Mouse (Mus musculus) 3T3-L1 (cell line): ENCODE results near the gene Bcl9.
A peak's percentile ranks its signal among the peaks of the same experiment; 100 is the strongest.

Experiments used
- DNase-seq: peaks from one replicate; pipeline ENCODE4 v3.0.0-alpha.2; 2015; ENCODE audit warnings: low read depth, low spot score

The Bcl9 gene

DNA sequence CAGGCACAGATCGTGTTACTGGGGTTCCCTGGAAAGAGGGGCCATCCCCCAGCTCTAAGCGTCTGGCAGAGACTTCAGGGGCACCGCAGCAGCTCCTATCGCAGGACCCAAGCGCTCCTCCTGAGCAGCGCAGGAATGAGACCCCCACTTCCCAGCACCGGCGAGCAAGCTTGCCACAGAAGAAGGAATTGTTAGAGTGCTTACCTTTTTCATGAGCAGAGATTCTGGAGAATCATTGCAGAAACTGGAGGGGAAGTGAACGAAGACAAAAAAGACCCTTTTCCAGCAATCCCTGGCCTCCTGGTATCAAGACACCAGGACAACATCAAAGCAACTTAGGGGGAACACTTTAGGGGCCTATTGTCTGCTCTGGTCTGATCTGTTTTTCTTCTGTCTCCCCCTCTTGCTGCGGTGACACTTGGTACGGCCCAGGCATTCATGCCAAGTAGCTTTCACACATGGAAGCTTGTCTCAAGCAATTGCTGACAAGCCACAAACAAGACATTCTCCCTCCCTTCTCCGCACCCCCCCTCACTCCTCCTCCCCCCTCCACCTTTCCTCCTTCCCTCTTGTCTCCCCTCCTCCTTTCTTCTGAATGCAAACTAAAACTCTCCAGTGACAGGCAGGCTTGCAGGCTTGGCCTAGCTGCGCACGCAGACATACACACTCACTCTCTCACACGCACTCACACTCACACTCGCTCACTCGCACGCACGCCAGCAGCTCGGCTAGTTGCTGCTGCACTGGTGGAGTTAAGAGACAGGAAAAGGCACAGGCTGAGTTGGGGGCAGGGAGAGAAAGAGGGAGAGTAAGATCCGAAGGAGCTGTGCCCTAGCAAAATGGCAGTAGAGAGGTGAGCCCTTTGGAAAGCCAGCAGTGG lies at the start of gene Bcl9:
Bcl9 (minus strand) TSS at position 365 of the 880 bp plus-strand sequence.
- peak; percentile 94 for DNase-seq

DNA sequence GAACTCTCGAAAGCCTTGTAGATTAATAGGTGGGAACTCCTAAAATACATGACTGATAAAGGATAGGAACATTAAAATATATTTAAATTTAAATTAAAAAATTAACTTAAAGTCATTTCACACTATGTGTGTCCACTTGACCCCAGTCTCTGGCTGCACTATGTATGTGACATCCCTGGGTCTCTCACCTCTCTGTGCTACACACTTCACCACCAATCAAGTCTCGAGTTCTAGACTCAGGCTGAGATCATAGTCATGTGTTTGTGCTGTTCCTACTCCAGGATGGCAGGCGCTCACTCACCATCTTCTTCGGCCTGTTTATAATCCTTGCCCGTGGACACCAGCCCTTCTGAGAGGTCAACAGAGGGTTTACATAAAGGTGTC lies 41.5 kb upstream of the Bcl9 start:
- no peak for DNase-seq

DNA sequence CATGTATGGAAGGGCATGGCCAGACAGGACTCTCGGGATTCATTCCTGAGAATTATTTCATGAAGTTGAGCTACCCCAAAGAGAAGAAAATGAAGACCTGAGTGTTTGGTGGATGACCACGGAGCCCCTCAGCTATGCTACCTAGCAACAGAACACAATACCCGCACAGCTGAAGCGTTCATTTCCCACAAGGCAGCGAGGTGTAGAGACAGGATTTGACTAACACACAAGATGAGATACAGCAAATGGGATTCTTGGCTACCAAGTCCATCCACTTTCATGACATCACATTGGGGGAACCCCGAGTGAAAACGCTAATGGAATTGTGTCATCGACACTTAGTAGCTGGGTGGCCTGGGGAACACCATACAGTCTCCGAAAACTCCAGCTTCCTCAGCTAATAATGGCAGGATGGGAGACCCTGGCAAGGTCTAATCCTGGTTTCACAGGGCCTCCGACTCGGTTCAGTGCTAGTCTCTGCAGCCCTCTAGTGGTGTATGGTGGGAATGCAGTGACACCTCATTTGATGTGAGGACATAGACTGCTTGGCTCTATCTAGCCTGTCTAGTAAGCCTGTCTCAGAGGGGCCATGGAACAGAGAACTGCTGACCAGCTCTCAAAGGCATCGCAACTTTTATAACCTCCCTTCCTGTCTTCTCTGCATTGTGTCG lies 40.9 kb upstream of the Bcl9 start:
- DNase-seq: peak; percentile 93

GRCm38 (mm10) chr3:97337306-97337705 lies 39.6 kb upstream of the Bcl9 start:
- DNase-seq: no peak

DNA sequence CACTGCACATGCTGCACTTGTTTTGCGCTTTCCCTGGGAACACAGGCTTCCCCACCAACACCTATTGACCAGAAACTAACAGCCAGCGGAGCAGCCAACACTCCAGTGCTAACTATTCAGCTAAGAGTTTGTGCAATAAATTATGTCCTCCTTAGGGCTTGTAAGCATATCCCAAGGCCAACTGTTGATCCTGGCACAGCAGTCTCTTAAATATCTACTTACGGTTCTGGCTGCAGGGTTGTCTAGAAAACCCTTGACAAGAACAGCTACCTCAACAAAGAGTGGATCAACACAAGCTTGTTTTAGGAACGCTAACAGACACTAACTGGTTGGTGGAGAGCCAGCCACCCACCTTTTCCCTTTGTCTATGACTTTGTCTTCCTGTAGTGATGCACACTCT lies 38.6 kb upstream of the Bcl9 start:
- DNase-seq: no peak

GRCm38 (mm10) chr3:97334618-97335017 lies 36.9 kb upstream of the Bcl9 start:
- no peak for DNase-seq

GRCm38 (mm10) chr3:97332172-97332571 lies 34.5 kb upstream of the Bcl9 start:
- peak; percentile 36 for DNase-seq

GRCm38 (mm10) chr3:97327809-97328208 lies 30.1 kb upstream of the Bcl9 start:
- DNase-seq: no peak

GRCm38 (mm10) chr3:97327356-97327755 lies 29.6 kb upstream of the Bcl9 start:
- DNase-seq: peak; percentile 28

GRCm38 (mm10) chr3:97325621-97326345 lies 28.1 kb upstream of the Bcl9 start:
- DNase-seq: peak; percentile 24

GRCm38 (mm10) chr3:97324046-97324445 lies 26.3 kb upstream of the Bcl9 start:
- DNase-seq: no peak

DNA sequence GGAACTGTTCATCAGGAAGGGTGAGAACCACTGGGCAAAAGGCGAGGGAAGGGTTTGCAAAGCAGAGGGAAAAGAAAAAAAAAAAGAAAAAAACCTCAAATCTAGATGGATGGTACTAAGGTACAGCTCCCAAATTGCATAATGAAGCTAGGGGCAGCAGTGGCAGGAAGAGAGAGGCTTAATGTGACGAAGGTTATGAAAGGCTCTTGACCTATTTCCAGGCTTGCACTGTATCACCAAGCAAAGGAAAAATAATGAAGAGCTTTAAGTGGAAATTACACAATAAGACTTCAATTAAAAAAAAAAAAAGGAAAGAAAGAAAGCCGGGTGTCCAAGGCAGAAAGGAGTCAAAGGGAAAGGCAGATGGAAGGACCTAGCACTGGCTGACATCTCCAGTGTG lies 19.6 kb upstream of the Bcl9 start:
- DNase-seq: no peak

DNA sequence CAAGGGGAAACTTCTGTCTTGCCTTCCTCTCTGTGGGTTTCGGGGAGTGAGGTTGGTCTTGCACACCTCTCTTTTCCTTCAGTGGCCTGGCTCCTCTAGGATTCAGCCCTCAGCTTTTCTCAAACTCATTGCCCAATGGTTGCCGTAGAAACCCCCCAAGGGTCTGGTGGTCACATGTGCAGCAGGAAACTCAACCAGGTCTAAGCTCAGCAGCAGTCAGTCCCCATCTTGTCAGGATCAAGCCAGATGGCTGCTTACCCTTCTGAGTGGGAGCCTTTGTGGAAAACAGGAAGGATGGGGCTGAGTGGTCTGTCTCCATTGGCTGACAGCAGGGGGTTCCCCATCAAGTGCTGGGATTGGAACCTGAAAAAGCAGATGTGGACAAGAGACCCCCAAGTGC lies 15.7 kb upstream of the Bcl9 start:
- DNase-seq: no peak

- DNase-seq: no peak
These were observed 14.3 kb upstream of the Bcl9 start for GRCm38 (mm10) chr3:97311998-97312397.

GRCm38 (mm10) chr3:97309748-97310536 lies 12.2 kb upstream of the Bcl9 start:
- DNase-seq: no peak

- no peak for DNase-seq
These were observed 10.7 kb upstream of the Bcl9 start for GRCm38 (mm10) chr3:97308440-97308839.

- DNase-seq: no peak
These were observed 8.2 kb upstream of the Bcl9 start for GRCm38 (mm10) chr3:97305907-97306306.

DNA sequence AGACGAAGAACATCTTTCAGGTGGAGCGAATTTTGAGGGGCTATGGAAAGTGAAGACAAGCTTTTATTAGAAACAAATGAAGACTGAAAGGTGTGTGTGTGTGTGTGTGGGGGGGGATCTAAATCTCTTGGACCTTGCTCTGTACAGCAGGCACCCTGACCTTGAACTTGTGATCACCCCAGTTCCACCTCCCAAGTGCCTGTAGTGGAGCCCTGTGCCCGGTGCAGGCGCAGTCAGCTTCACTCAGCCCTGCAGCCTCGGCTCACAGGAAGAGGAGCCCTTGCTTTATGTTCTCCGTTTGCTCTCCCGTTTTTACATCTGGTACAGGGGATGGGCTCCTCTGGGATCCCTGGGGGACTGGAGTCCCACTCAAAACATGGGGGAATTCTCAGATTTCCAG lies 3.9 kb upstream of the Bcl9 start:
- DNase-seq: no peak

GRCm38 (mm10) chr3:97300370-97300769 lies 2.7 kb upstream of the Bcl9 start:
- DNase-seq: peak; percentile 69

GRCm38 (mm10) chr3:97299885-97300284 lies 2.2 kb upstream of the Bcl9 start:
- peak; percentile 39 for DNase-seq

DNA sequence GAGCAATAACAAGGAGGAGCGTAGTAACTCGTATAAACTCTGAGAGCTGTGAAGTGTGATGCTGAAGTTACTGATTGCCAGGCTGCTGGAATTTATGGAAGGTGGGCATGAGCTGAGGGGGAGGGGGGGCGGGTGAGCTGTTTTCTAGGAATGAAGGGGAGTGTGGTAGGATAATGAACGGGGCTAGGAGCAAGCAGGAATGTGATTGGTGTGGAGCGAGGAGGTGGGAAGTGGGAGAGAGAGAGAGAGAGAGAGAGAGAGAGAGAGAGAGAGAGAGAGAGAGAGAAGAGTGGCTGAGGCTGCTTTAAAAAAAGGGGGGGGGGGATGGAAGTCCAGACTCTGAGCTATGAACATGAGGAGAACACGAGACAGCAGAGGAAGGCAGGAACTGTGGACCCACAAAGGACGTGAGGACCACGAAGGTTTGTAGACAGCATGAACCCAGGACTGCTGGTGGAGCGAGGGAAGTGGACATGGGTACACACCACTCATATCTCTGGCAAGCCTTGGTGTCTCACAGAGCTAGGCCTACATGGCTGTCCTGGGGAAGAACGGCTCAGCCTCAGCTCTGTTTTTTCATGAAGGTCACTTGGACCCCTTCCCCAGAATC lies 1.2 kb upstream of the Bcl9 start:
- no peak for DNase-seq
